ENCODE assay signal across 8 mouse cellular contexts in the genomic region with DNA sequence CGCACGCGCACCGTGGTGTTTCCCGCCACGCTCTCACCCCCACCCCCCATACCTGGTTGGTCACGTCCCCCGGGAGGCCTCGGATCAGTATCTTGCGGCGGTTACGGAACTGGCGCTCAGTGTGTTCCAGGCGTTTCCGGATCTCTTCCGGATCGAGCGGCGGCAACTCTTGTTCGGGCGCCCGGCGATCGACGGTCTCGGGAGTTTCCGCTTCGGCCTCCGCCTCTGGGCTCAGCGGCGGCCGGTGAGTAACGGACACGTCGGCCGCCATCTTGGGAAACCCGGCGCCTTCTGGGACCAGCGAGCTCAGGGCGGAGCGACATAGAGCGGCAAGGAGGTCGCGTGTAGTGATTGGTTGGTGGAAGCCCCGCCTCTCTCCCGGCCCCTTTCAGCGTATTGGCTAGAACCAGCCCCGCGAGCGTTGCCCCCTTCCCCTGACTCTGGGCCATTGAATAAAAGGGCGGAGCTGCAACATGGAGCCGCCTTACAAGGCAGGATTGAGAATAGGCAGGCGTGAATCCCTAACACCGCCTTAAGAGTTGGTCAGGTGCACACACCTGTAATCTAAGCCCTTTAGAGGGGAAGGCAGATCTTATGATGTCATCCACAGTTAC. TPM values are rescaled to one million over a fixed set of nuclear protein-coding genes. Genes with fewer than 3 reads are reported as not detected.
A peak's percentile ranks its signal among the peaks of the same experiment; 100 is the strongest.
DNase-seq lines count a peak whose midpoint lies in the region; ATAC-seq lines count a peak whose summit lies in the region.

Gene Gm38431 (minus strand): TSS at position 291 of the 614 bp plus-strand sequence.
Gene Raver1 (minus strand): TSS at position 302 of the 614 bp plus-strand sequence.

- H3K36me3 ChIP-seq in hindbrain, embryonic 12.5 days = peaks cover 33% of the 10 kb centered on the region

- peak within 1 kb of the TSS; percentile 70 for H3K9ac ChIP-seq in hindbrain, embryonic 12.5 days

- no peaks in the 10 kb centered on the region for H3K27me3 ChIP-seq in hindbrain, embryonic 12.5 days

- WGBS in hindbrain, embryonic 12.5 days = under 1% methylated on average over 54 of the region's 54 CpGs

- H3K4me3 ChIP-seq in hindbrain, embryonic 12.5 days = peak within 1 kb of the TSS; percentile 61

- peaks cover 20% of the 10 kb centered on the region for H3K4me1 ChIP-seq in hindbrain, embryonic 12.5 days

- peak; percentile 100 for ATAC-seq in hindbrain, embryonic 12.5 days (ENCODE audit: low FRiP score)

- DNase-seq in NIH3T3 (ENCODE audit: low read depth) = peak; percentile 97
- DNase-seq in cerebellum, postnatal 10 days = peak; percentile 98 to 99
- peak; percentile 97 for DNase-seq in frontal cortex, postnatal 10 days (ENCODE audit: low spot score in 2 of 2)
- peak; percentile 97 to 98 for DNase-seq in layer of hippocampus, postnatal 14 days (ENCODE audit: low spot score in 2 of 2)
- peak; percentile 97 for DNase-seq in lung, postnatal 14 days
- DNase-seq in retina, adult 2 months (ENCODE audit: low read depth, low spot score) = peak; percentile 92
- DNase-seq in thymus, postnatal 36 days = peak; percentile 96 to 98

- peak within 1 kb of the TSS; percentile 90 for H3K4me2 ChIP-seq in hindbrain, embryonic 12.5 days (replicated peaks)

- peak within 1 kb of the TSS; percentile 92 for H3K27ac ChIP-seq in hindbrain, embryonic 12.5 days

- H3K9me3 ChIP-seq in hindbrain, embryonic 12.5 days (replicated peaks) = no peaks in the 10 kb centered on the region

RNA-seq across cellular contexts. Expression of gene Gm38431, which starts in this region (rescaled TPM):
- 1.6 and 2.5 TPM in 2 replicates for polyA plus RNA-seq in hindbrain, embryonic 12.5 days (2016; fragmentation: Nextera tagmentation; extraction: Ambion mirVana)
- total RNA-seq in layer of hippocampus, postnatal 14 days (2021) = 1 to 10 TPM; 1.8 to 2.0 TPM

RNA-seq across cellular contexts. Expression of gene Raver1, which starts in this region (rescaled TPM):
- 58.8 and 66.9 TPM in 2 replicates for polyA plus RNA-seq in hindbrain, embryonic 12.5 days (2016; fragmentation: Nextera tagmentation; extraction: Ambion mirVana)
- 10 to 100 TPM; 34.0 to 37.4 TPM for total RNA-seq in layer of hippocampus, postnatal 14 days (2021)

Comparison
In these comparisons a context has a peak if more than half of its experiments do, and no peak if none do; other contexts are left out.
1. Peak in every context shown above with its lines: DNase-seq, ATAC-seq, H3K4me3 ChIP-seq and H3K27ac ChIP-seq.